Mouse (Mus musculus): ENCODE measurements around the gene Tvp23b.

Gene Tvp23b

DNA sequence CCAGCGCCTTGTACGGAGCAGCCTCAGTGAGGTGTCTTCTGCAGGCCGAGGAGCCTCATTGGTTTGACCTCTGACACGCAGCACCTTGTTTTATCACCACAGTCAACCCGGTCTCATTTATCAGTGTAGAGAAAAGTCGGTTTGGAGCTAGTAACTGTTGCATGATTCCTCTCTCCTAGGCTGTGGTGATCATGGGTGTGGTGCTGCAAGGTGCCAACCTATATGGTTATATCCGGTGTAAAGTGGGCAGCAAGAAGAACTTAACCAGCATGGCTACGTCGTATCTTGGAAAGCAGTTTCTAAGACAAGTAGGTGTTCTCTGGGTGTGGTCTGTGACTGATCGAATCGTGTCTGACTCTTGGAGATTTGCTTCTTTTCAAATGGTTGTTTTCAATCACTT lies 12.5 kb downstream of the Tvp23b start:
- no peak for DNase-seq (ENCODE audit: low read depth, low spot score)

- peak; percentile 93 for DNase-seq (ENCODE audit: low read depth, low spot score)
Observed at GRCm38 (mm10) chr11:62901699-62902323, 22.6 kb downstream of the Tvp23b start.

- DNase-seq (ENCODE audit: low read depth, low spot score): no peak
Observed at GRCm38 (mm10) chr11:62903871-62904495, 24.7 kb downstream of the Tvp23b start.

DNA sequence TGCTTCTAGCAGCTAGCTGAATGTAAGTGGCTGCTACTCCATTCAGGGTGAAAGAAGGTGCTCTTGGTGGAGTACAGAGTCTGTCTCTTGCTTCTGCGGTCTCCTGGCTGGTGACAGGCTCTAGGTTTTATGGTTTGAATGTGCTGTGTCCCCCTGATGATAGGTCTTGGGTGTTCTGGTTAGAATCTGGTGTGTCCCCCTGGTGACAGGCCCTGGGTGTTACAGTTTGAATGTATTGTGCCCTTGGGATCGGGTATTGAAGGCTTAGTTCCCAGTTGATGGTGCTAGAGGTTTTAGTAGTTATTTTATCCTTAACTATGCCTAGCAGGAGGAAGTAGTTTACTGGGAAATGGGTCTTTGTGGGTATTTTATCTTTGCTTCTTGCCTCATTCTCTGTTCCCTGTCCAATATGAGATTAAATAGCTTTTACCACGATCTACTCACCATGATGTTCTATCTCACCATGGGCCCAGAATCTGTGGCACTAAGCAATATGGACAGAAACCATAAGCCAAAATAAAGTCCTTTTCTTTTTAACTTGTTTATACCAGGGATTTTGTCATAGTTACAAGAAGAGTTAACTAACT lies 30.6 kb downstream of the Tvp23b start:
- peak; percentile 20 for DNase-seq (ENCODE audit: low read depth, low spot score)

DNA sequence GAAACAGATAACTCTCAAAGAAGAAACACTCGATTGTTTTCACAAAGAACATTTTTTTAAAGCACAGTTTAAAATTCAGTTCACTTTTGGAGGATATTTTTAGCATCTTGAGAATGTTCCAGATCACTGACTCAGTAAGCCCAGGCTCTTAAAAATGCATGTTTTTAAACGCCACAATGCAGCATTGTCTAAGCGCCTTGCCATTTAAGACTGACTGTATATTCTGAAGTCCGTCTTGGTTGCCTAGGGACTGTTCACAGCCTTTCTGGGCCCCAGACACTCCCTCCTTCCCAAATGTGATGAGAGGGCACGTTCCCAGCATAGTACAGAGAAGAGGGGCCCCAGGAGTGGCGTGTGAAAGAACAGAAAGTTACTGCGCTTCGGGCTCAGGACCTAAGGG lies 32.1 kb downstream of the Tvp23b start:
- DNase-seq (ENCODE audit: low read depth, low spot score): peak; percentile 68

GRCm38 (mm10) chr11:62913141-62913540 lies 33.9 kb downstream of the Tvp23b start:
- no peak for DNase-seq (ENCODE audit: low read depth, low spot score)

DNA sequence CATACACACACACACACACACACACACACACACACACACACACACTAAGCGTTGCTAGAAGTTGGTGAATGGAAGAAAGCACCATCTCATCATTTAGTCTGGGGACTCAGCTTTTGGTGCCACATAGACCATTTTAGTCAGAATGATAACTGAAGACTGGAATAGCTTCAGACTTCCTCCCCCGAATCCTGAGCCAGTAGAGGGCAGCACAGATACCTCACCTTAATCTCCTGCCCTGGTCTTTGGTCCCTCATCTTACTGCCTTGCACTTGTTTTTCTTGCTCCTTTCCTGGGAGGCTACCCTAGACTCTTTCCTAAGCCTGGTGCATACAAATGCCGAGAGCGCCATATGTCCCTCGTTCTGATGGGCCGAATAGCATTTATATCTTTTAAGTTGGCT lies 35.3 kb downstream of the Tvp23b start:
- peak; percentile 53 for DNase-seq (ENCODE audit: low read depth, low spot score)

GRCm38 (mm10) chr11:62915486-62915885 lies 36.2 kb downstream of the Tvp23b start:
- no peak for DNase-seq (ENCODE audit: low read depth, low spot score)

DNA sequence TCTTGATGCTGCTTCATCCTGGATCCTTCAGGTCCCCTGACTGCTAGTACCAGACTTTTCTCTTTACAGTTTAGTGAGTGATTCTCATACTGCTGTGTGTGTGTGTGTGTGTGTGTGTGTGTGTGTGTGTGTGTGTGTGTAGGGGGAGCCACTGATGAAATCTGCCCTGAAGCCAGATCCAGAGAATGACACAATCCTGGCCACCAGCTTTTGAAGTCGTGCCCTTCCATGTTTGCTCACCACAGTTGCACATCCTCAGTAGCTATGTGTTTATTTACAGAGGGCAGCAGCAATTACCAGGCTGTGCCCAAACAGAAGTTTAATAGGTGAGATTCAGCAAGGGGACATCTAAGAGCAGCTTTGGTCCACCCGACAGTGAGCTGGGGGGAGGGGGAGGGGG lies 37.5 kb downstream of the Tvp23b start:
- DNase-seq (ENCODE audit: low read depth, low spot score): no peak

DNA sequence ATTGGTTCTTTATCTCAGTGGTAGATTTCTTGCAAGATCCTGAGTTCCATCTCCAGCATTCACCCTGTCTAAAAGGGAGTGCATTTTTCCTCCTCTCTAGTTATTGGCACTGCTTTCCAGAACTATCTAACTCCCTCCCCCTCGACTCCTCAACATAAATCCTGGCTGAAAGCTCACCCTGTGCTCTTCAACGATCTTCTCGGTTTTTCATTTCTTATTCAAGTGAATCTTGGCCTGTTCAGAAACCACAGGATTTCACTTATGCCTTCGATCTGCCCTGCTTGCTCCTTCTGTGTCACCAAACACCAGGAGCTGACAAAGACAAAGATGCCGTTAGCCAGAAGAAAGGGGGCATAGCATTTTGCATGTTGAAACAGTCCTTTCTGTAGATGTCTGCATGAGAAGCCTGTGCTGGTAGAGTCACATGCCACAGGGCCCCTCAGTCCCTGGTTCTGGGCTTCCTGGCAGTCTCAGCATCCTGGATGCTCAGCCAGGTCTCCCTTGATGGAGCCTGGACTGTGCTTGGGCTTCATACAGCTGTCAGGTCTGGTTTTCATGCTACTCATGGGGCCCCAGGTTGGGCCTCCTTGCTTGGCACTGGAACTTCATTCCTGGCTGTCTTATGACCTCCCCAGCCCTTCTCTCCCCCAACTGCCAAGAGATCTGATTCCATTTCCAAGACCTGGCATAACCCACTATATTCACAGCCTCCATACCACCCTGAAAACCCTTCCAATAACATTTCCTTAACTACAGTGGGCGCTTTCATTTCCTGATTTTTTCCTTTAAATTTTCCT lies 40.9 kb downstream of the Tvp23b start:
- DNase-seq (ENCODE audit: low read depth, low spot score): peak; percentile 71

DNA sequence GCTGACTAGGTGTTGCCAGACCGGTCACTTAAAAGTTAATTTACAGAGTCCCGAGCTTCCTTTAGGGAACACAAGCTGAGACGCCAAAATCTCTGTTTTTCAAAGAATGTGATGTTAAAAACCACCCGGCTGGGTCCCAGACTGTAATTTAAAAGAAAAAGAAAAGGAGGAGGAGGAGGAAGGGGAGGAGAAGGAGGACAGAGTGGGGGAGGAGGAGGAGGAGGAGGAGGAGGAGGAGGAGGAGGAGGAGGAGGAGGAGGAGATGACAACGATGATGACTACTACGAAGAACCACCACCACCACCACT lies 41.4 kb downstream of the Tvp23b start:
- no peak for DNase-seq (ENCODE audit: low read depth, low spot score)

GRCm38 (mm10) chr11:62921052-62921977 lies 42.1 kb downstream of the Tvp23b start:
- peak; percentile 100 for DNase-seq (ENCODE audit: low read depth, low spot score)

GRCm38 (mm10) chr11:62924091-62924761 lies 45.0 kb downstream of the Tvp23b start:
- DNase-seq (ENCODE audit: low read depth, low spot score): no peak

GRCm38 (mm10) chr11:62929799-62930198 lies 50.5 kb downstream of the Tvp23b start:
- peak; percentile 44 for DNase-seq (ENCODE audit: low read depth, low spot score)

DNA sequence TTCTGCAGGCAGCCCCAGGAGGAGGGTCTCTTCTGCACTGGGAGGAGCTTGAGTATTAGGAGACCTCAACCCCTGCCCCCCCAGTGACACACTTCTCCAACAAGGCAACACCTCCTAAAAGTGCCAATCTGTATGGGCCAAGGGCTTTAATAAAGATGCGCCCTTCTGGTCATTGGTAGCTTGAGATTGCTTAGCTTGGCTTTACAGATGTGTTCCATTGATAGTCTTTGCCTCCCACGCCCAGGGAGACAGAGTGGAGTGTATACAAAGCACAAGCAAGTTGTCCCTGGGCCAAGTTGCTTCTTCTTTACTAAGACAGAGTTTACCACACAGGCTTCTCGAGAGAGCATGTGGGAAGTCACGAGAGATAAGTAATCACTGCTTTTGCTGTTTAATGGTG lies 51.3 kb downstream of the Tvp23b start:
- DNase-seq (ENCODE audit: low read depth, low spot score): no peak

- DNase-seq (ENCODE audit: low read depth, low spot score): no peak
Observed at GRCm38 (mm10) chr11:62931141-62931540, 51.9 kb downstream of the Tvp23b start.

- peak; percentile 22 for DNase-seq (ENCODE audit: low read depth, low spot score)
Observed at GRCm38 (mm10) chr11:62933099-62933498, 53.8 kb downstream of the Tvp23b start.

DNA sequence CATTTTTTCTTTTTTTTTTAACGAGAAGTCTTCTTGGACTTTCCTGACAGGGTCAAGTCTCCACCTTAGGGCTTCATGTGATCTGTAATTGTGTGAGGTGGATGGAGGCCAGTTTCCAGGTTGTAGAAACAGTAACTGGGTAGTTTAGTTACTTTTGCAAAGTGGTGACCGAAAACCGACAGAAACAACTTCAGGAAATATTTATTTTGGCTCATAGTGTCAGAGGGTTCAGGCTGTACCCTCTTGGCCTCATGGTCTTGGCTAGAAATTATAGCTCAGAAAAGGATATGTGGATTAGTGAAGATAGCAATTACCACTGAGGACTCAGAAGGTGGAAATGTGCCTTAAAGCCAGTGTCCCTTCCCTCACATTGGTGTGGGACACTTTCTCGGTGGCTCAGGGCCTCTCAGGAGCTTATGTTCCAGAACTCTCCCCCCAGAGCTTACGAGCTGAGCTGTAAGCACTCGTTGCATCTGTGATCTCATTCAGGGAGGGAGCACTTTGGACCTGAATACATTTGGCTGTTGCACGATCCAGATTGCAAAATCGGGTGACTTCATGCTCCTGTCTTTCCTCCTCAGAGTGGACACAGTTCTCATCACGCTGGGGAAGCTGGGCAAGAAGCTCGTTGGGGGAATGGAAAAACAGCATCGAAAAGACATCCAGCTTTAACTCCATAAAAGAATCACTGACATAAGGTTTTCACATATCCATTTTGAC lies 55.7 kb downstream of the Tvp23b start:
- no peak for DNase-seq (ENCODE audit: low read depth, low spot score)

- no peak for DNase-seq (ENCODE audit: low read depth, low spot score)
Observed at GRCm38 (mm10) chr11:62937986-62938385, 58.7 kb downstream of the Tvp23b start.

- DNase-seq (ENCODE audit: low read depth, low spot score): no peak
Observed at GRCm38 (mm10) chr11:62938921-62939320, 59.7 kb downstream of the Tvp23b start.

Measured in 3T3-L1 (cell line).